Mouse (Mus musculus) olfactory bulb, adult 2 months (tissue): ENCODE measurements around the gene Tacr1. TPM values are rescaled to one million over a fixed set of nuclear protein-coding genes. Genes with fewer than 3 reads are reported as not detected.

Source experiments
- H3K27ac ChIP-seq: fragments of 200-500 bp; 2 replicates; pipeline ENCODE4 v1.5.1; 2012; ENCODE audit warnings: low read depth, low read length; ENCODE audit not compliant: insufficient read depth
- H3K4me1 ChIP-seq: fragments of 200-500 bp; 2 replicates; pipeline ENCODE4 v1.6.1; 2012; ENCODE audit warnings: low read length; ENCODE audit not compliant: control insufficient read depth, insufficient read depth
- H3K4me3 ChIP-seq: fragments of 200-500 bp; 2 replicates; pipeline ENCODE4 v1.5.1; 2012; ENCODE audit warnings: mild to moderate bottlenecking, low read depth, low read length, moderate library complexity; ENCODE audit not compliant: insufficient read depth
- CTCF ChIP-seq: fragments of 200-500 bp; IDR thresholded peaks from 2 replicates; pipeline ENCODE4 v1.5.1; 2012; ENCODE audit warnings: low read depth, mild to moderate bottlenecking, low read length, moderate library complexity; ENCODE audit not compliant: insufficient read depth
- POLR2A ChIP-seq: fragments of 200-500 bp; IDR thresholded peaks from 2 replicates; pipeline ENCODE4 v1.6.1; 2012; ENCODE audit warnings: mild to moderate bottlenecking, low read depth, low read length, moderate library complexity; ENCODE audit not compliant: insufficient read depth
- WGBS: fragments of 180-500 bp; shearing (Covaris S2); methylation state at CpG from one replicate; pipeline ENCODE4 v1.1.7; 2018; 5-methylcytosine and 5-hydroxymethylcytosine counted together
- polyA plus RNA-seq: library from polyadenylated mRNA; stranded (reverse); fragments of >200 nt; gene quantifications from 2 replicates; pipeline ENCODE4 v1.2.4, GENCODE M21; 2012; ENCODE audit warnings: low replicate concordance; ENCODE audit not compliant: missing spikeins, insufficient read depth, insufficient read length

The Tacr1 gene
- polyA plus RNA-seq, 1 experiment = not detected

DNA sequence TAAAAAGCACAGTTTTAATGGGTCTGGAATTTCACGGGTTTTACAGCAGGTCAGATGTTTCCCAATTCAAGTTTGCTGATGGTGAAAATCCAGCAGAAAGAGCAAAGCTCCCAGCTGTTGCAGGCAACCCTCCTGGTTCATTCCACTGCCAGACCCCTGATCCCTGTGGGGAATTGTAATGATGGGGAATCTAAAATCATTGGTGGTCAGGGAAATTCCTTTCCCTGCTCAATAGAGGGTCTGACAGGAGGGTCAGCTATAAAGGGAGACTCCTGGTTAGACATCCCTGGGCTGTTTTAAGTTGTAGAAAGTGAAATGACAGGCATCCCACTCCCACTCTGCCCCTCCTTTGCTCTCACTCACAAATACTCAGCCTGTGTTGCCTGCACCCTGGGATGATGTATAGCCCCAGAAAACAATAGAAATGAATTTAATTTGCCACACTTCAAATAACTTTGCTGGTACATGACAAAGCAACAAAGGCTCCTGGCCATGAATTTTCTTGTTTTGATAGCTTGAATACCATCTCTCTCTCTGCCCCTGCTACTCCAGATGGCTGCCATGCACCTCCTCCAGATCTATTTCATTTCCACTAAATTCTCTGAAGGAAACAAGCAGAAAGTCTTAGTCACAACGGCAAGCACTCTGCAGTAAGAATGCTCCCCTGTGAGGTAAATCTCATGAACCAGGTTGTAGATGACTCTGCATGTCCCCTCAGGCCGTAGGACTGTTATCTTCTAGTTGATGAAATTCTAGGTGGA is 123.2 kb downstream of the Tacr1 start:
- WGBS = 39% methylated on average over 3 of the region's 3 CpGs
- no peak overlapping the region for H3K27ac ChIP-seq
- TF ChIP-seq POLR2A (no peak), CTCF (no peak)

DNA sequence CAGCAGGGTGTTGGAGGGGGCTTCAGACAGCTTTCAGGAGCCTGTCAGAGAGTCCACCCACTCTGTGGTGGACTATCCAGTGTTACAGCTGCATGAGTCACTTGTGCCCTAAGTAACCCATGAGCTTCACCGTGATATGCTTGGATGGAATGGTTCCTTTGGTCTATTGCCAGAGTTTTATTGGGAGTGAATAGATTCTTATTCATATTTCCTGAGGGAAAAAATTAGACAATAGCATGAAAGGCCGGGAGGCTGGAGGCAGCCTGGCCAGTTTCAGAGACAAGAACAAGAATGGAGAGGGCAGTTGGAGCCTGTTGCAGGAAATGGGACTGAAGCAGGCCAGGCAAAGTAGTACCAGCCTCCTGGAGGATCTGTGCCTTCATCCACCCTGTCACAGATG is 126.5 kb downstream of the Tacr1 start:
- H3K4me3 ChIP-seq = no peak overlapping the region
- WGBS = 60% methylated on average over 2 of the region's 2 CpGs
- H3K27ac ChIP-seq = no peak overlapping the region
- no peaks in the 10 kb centered on the region for H3K4me1 ChIP-seq
- TF ChIP-seq POLR2A = no peak
- TF ChIP-seq CTCF = no peak

More for the DNA sequence above, 123.2 kb downstream of the Tacr1 start:
- Histone ChIP-seq H3K4me3 (no peak overlapping the region), H3K4me1 (no peaks in the 10 kb centered on the region)

DNA sequence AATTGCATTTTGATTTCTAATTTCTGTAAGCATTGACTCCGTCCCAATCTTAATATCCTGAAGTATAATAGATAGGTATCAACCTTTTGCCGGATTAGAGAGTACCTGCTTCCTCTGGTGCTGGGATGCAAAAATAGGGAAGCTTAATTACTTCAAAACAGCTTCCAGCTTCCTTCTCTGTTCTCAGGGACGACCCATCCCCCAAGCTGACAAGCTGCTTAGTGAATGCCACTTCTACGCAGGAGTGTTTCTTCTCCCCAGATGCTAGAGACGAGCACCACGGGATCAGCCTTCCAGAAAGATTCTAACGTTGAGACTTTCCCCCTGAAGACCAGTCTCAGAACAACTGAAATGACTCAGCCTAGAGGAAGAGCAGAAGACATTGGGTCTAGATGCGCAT is 134.5 kb downstream of the Tacr1 start:
- WGBS = 31% methylated on average over 8 of the region's 8 CpGs
- Histone ChIP-seq H3K4me1 (peaks cover 6% of the 10 kb centered on the region), H3K27ac (no peak overlapping the region), H3K4me3 (no peak overlapping the region)
- TF ChIP-seq CTCF = no peak
- TF ChIP-seq POLR2A = no peak

DNA sequence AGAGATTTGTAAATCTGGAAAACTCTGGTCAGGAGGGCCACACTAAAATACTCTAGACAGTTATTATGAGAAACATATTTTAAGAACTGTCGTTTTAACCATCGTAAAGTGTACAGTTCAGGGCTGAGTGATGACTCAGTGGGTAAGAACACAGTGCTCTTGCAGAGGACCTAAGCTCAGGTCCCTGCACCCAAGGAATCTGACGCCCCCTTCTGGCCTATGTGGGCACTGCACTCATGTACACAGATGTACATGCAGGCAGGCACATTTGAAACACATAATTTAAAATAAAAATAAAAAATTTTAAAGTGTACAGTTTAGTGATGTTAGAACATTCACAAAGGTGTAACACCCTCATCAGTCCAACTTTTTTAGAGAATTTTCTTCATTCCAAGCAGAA is 147.1 kb downstream of the Tacr1 start:
- no peak for TF ChIP-seq CTCF
- no peak for TF ChIP-seq POLR2A
- Histone ChIP-seq H3K4me1 (no peaks in the 10 kb centered on the region), H3K27ac (no peak overlapping the region), H3K4me3 (no peak overlapping the region)
- 53% methylated on average over 3 of the region's 3 CpGs for WGBS

DNA sequence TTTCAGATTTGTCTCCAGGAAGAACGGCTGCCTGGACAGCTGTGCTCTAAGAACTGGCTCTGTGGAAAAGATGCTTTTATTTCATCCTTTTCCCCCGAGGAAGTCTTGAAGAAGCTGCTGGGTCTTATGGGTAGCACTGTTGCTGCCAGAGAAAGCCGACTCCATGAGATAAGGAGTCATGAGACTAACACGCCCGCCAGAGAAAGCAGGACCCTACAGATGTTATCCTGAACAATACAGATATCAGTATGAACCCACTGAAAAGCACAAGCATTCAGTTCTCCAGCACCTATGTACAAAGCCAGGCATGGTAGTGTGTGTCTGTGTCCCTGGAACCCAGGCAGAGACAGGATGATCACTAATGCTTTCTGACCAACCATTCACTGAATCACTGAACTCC is 173.3 kb downstream of the Tacr1 start:
- 85% methylated on average over 5 of the region's 5 CpGs for WGBS
- TF ChIP-seq CTCF (no peak), POLR2A (no peak)
- Histone ChIP-seq H3K27ac (no peak overlapping the region), H3K4me1 (no peaks in the 10 kb centered on the region), H3K4me3 (no peak overlapping the region)

DNA sequence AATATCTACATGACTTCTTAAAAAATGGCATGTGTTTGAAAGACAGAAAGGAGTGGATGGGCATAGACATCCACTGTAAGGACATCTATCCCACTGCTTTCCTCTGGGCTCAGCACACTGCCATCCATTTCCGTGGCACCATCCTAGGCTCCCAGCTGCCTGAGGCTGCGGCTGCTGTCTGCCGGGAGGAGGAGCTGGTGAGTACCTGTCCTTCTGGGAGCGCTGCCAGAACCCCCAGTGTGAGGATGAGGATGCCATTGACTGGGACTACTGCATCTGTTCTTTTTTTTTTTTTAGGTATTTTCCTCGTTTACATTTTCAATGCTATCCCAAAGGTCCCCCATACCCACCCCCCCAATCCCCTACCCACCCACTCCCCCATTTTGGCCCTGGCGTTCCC is 183.3 kb downstream of the Tacr1 start:
- TF ChIP-seq CTCF = no peak
- no peak for TF ChIP-seq POLR2A
- 48% methylated on average over 6 of the region's 6 CpGs for WGBS
- no peaks in the 10 kb centered on the region for H3K4me1 ChIP-seq
- H3K4me3 ChIP-seq = no peak overlapping the region
- no peak overlapping the region for H3K27ac ChIP-seq

DNA sequence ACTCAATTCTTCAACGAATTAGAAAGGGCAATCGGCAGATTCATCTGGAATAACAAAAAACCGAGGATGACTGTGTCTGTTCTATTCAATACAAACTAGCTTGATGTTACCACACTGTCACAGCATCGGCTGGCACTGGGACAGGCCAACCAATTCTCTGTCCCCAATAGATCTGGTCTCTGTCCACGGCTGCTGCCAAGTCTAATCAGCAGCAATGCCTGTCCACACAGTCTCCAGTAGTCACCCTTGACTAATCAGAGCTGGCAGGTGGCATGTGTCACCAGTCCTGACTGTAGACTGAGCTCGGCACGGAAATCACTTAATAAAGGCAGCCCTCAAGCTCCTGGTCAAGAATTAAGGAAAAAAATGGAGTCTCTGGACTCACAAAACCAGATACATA is 187.3 kb downstream of the Tacr1 start:
- H3K4me3 ChIP-seq = no peak overlapping the region
- no peaks in the 10 kb centered on the region for H3K4me1 ChIP-seq
- WGBS = 79% methylated on average over 7 of the region's 7 CpGs
- TF ChIP-seq CTCF (no peak), POLR2A (no peak)
- no peak overlapping the region for H3K27ac ChIP-seq

DNA sequence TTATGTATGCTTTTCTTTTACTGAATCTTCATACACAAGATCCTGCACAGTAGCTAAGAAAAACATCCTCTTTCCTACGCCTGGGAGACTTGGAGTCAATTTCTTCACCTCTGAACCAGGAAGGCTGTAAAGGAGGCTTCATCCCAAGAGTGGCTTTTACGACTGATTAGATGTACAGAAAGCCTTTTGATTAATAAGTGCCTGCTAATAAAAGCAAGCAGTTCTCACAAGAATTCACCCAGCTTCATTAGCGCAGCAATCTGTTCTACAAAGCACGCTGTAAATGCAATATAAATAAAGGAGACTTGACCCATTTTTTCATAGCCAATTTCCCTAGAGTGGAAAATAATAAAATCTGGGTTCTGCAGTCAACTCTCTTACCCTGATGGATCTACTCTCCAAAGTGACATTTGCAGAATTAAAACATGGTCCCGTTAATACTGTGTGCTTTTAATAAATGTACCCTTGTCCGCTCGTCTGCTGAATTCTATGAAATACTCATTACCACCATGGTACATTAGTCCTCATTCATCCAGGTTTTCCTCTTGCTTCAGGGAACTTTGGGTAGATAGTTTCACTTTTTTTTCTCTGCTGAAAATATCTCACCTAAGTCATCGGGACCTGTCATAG is 193.4 kb downstream of the Tacr1 start:
- no peak overlapping the region for H3K4me3 ChIP-seq
- TF ChIP-seq POLR2A (no peak), CTCF (no peak)
- WGBS = 59% methylated on average over 8 of the region's 8 CpGs
- H3K4me1 ChIP-seq = no peaks in the 10 kb centered on the region
- H3K27ac ChIP-seq = no peak overlapping the region

DNA sequence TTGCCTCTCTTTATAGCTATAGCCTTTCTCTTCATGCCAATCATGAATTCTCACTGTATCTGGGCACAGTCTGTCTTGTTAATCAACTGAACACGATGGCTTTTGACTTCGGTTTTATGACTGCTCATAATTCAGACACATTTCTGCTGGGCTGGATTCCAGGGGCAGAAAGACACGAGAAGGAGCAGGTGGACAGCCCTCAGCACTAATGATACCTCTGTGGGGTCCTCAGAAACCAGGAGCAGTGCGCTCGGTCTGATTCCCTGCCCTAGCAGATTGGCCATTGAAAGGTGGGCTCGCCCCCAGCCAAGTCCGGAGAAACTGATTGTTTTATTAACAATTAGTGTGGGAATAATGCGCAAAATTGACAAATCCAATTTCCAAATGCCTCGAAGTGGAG is 201.1 kb downstream of the Tacr1 start:
- H3K4me3 ChIP-seq = no peak overlapping the region
- TF ChIP-seq POLR2A (no peak), CTCF (no peak)
- no peak overlapping the region for H3K27ac ChIP-seq
- H3K4me1 ChIP-seq = no peaks in the 10 kb centered on the region
- WGBS = 80% methylated on average over 9 of the region's 9 CpGs
